Mouse (Mus musculus) hindbrain, embryonic 15.5 days (tissue): ENCODE results near the gene Dnajc30. TPM values are rescaled to one million over a fixed set of nuclear protein-coding genes. Genes with fewer than 3 reads are reported as not detected.
"Not testable (repeated sequence)": the region's sequence is repeated elsewhere in the genome, so short reads cannot be mapped to it uniquely, and the experiment has no call there.

ENCODE experiments used
- ATAC-seq: fragments of 200-750 bp; cut with Nextera tagmentation; 2 replicates; pipeline ENCODE4 v1.8.0; 2017; ENCODE audit warnings: low read depth, moderate number of reproducible peaks, moderate TSS enrichment; ENCODE audit not compliant: low FRiP score
- H3K27ac ChIP-seq: fragments of 300-500 bp; sonication (generic); replicated peaks from 2 replicates; pipeline ENCODE4 v1.5.1; 2015; ENCODE audit warnings: mild to moderate bottlenecking, inconsistent platforms
- H3K27me3 ChIP-seq: fragments of 300-500 bp; sonication (generic); 2 replicates; pipeline ENCODE4 v1.6.1; 2015; ENCODE audit warnings: control low read depth, inconsistent platforms
- H3K36me3 ChIP-seq: fragments of 300-500 bp; sonication (generic); 2 replicates; pipeline ENCODE4 v1.6.1; 2015; ENCODE audit warnings: control low read depth, inconsistent platforms
- H3K4me1 ChIP-seq: fragments of 300-500 bp; sonication (generic); replicated peaks from 2 replicates; pipeline ENCODE4 v1.6.1; 2015; ENCODE audit warnings: control low read depth, inconsistent platforms
- H3K4me2 ChIP-seq: fragments of 300-500 bp; sonication (generic); 2 replicates; pipeline ENCODE4 v1.6.1; 2015; ENCODE audit warnings: moderate library complexity, mild to moderate bottlenecking, inconsistent platforms
- H3K4me3 ChIP-seq: fragments of 300-500 bp; sonication (generic); 2 replicates; pipeline ENCODE4 v1.5.1; 2015; ENCODE audit warnings: mild to moderate bottlenecking, inconsistent platforms
- H3K9ac ChIP-seq: fragments of 300-500 bp; sonication (generic); 2 replicates; pipeline ENCODE4 v1.6.1; 2015; ENCODE audit warnings: inconsistent platforms
- H3K9me3 ChIP-seq: fragments of 300-500 bp; sonication (generic); 2 replicates; pipeline ENCODE4 v1.6.1; 2016; ENCODE audit warnings: control low read depth, inconsistent platforms
- WGBS: fragments of 180-500 bp; shearing (Covaris S2); methylation state at CpG from one replicate; pipeline ENCODE4 v1.1.7; 2015; 5-methylcytosine and 5-hydroxymethylcytosine counted together
- polyA plus RNA-seq: library from polyadenylated mRNA; unstranded; fragments of >200 nt; fragmentation: Nextera tagmentation; extraction: Ambion mirVana; gene quantifications from 2 replicates; pipeline ENCODE4 v1.2.1, GENCODE M21; 2015

The Dnajc30 gene
- polyA plus RNA-seq, 1 experiment from 2014 or later = 42.9 TPM

GRCm38 (mm10) chr5:135035608-135036359 is 28.2 kb upstream of the Dnajc30 start:
- Histone ChIP-seq H3K4me1 (no peaks in the 10 kb centered on the region), H3K9me3 (no peaks in the 10 kb centered on the region), H3K4me2 (no peak overlapping the region), H3K27ac (no peak overlapping the region), H3K9ac (no peak overlapping the region), H3K4me3 (no peak overlapping the region), H3K36me3 (peaks cover 3% of the 10 kb centered on the region; the same call in 1 of the 2 replicates), H3K27me3 (no peaks in the 10 kb centered on the region)
- no peak for ATAC-seq
- 66% methylated on average over 18 of the region's 18 CpGs for WGBS

- Histone ChIP-seq H3K4me1 (no peaks in the 10 kb centered on the region), H3K9ac (no peak overlapping the region), H3K9me3 (no peaks in the 10 kb centered on the region), H3K36me3 (peaks cover 3% of the 10 kb centered on the region; the same call in 1 of the 2 replicates), H3K4me2 (no peak overlapping the region), H3K4me3 (no peak overlapping the region), H3K27me3 (no peaks in the 10 kb centered on the region), H3K27ac (no peak overlapping the region)
- 93% methylated on average over 3 of the region's 3 CpGs for WGBS
- no peak for ATAC-seq
Observed at GRCm38 (mm10) chr5:135037946-135038345, 26.1 kb upstream of the Dnajc30 start.

- Histone ChIP-seq H3K27me3 (no peaks in the 10 kb centered on the region), H3K4me1 (no peaks in the 10 kb centered on the region), H3K4me2 (no peak overlapping the region), H3K4me3 (no peak overlapping the region), H3K27ac (no peak overlapping the region), H3K9ac (no peak overlapping the region), H3K9me3 (no peaks in the 10 kb centered on the region), H3K36me3 (peaks cover 7% of the 10 kb centered on the region; the same call in 1 of the 2 replicates)
- 87% methylated on average over 9 of the region's 9 CpGs for WGBS
- ATAC-seq = no peak
Observed at GRCm38 (mm10) chr5:135039541-135039940, 24.5 kb upstream of the Dnajc30 start.

- H3K4me2 ChIP-seq = no peak overlapping the region
- H3K9me3 ChIP-seq = no peaks in the 10 kb centered on the region
- 41% methylated on average over 6 of the region's 6 CpGs for WGBS
- H3K27ac ChIP-seq = no peak overlapping the region
- H3K4me3 ChIP-seq = no peak overlapping the region
- no peaks in the 10 kb centered on the region for H3K27me3 ChIP-seq
- no peaks in the 10 kb centered on the region for H3K4me1 ChIP-seq
- 0 out of 2 replicates have a peak, but pooled peaks have one; percentile 17 for ATAC-seq
- no peak overlapping the region for H3K9ac ChIP-seq
- peaks cover 10% of the 10 kb centered on the region; the same call in 1 of the 2 replicates for H3K36me3 ChIP-seq
Observed at GRCm38 (mm10) chr5:135040059-135040458, 23.9 kb upstream of the Dnajc30 start.

GRCm38 (mm10) chr5:135040777-135041176 is 23.2 kb upstream of the Dnajc30 start:
- peaks cover 16% of the 10 kb centered on the region; the same call in 1 of the 2 replicates for H3K36me3 ChIP-seq
- H3K27ac ChIP-seq = no peak overlapping the region
- H3K4me2 ChIP-seq = no peak overlapping the region
- no peak overlapping the region for H3K4me3 ChIP-seq
- H3K27me3 ChIP-seq = no peaks in the 10 kb centered on the region
- H3K4me1 ChIP-seq = no peaks in the 10 kb centered on the region
- ATAC-seq = no peak
- WGBS = 88% methylated on average over 11 of the region's 11 CpGs
- no peaks in the 10 kb centered on the region for H3K9me3 ChIP-seq
- no peak overlapping the region for H3K9ac ChIP-seq

GRCm38 (mm10) chr5:135042105-135042788 is 21.8 kb upstream of the Dnajc30 start:
- Histone ChIP-seq H3K9ac (no peak overlapping the region), H3K27me3 (no peaks in the 10 kb centered on the region), H3K27ac (no peak overlapping the region), H3K4me2 (no peak overlapping the region), H3K36me3 (peaks cover 25% of the 10 kb centered on the region; the same call in 1 of the 2 replicates), H3K4me3 (no peak overlapping the region), H3K9me3 (no peaks in the 10 kb centered on the region), H3K4me1 (no peaks in the 10 kb centered on the region)
- 28% methylated on average over 21 of the region's 21 CpGs for WGBS
- no peak for ATAC-seq

- 98% methylated on average over 3 of the region's 3 CpGs for WGBS
- no peak for ATAC-seq
Observed at GRCm38 (mm10) chr5:135044575-135044974, 19.4 kb upstream of the Dnajc30 start.

GRCm38 (mm10) chr5:135048539-135048938 is 15.5 kb upstream of the Dnajc30 start:
- no peaks in the 10 kb centered on the region for H3K9me3 ChIP-seq
- 95% methylated on average over 5 of the region's 5 CpGs for WGBS
- no peaks in the 10 kb centered on the region for H3K27me3 ChIP-seq
- no peak overlapping the region for H3K27ac ChIP-seq
- H3K4me2 ChIP-seq = no peak overlapping the region
- ATAC-seq = no peak
- H3K9ac ChIP-seq = no peak overlapping the region
- H3K4me3 ChIP-seq = no peak overlapping the region
- H3K4me1 ChIP-seq = no peaks in the 10 kb centered on the region
- H3K36me3 ChIP-seq = peaks cover 52% of the 10 kb centered on the region

More at GRCm38 (mm10) chr5:135044575-135044974, 19.4 kb upstream of the Dnajc30 start:
- no peak overlapping the region for H3K9ac ChIP-seq
- H3K27me3 ChIP-seq = no peaks in the 10 kb centered on the region
- H3K9me3 ChIP-seq = no peaks in the 10 kb centered on the region
- H3K36me3 ChIP-seq = peaks cover 36% of the 10 kb centered on the region
- H3K27ac ChIP-seq = no peak overlapping the region
- H3K4me1 ChIP-seq = no peaks in the 10 kb centered on the region
- H3K4me3 ChIP-seq = no peak overlapping the region
- H3K4me2 ChIP-seq = no peak overlapping the region

- H3K4me3 ChIP-seq, H3K4me2 ChIP-seq, H3K27ac ChIP-seq, ATAC-seq, H3K4me1 ChIP-seq, H3K9me3 ChIP-seq, H3K9ac ChIP-seq, H3K27me3 ChIP-seq: not testable (repeated sequence)
- peaks cover 51% of the 10 kb centered on the region for H3K36me3 ChIP-seq
- WGBS = 90% methylated on average over 6 of the region's 6 CpGs
Observed at GRCm38 (mm10) chr5:135049268-135049667, 14.7 kb upstream of the Dnajc30 start.

- no peak overlapping the region for H3K27ac ChIP-seq
- peaks cover 59% of the 10 kb centered on the region for H3K36me3 ChIP-seq
- H3K4me3 ChIP-seq = no peak overlapping the region
- H3K4me2 ChIP-seq = no peak overlapping the region
- no peaks in the 10 kb centered on the region for H3K27me3 ChIP-seq
- WGBS = 93% methylated on average over 12 of the region's 12 CpGs
- no peak for ATAC-seq
- no peak overlapping the region for H3K9ac ChIP-seq
- no peaks in the 10 kb centered on the region for H3K4me1 ChIP-seq
- no peaks in the 10 kb centered on the region for H3K9me3 ChIP-seq
Observed at GRCm38 (mm10) chr5:135053356-135053755, 10.6 kb upstream of the Dnajc30 start.

- peak; percentile 65 for ATAC-seq
- peak overlapping the region; percentile 73 for H3K27ac ChIP-seq
- H3K36me3 ChIP-seq = peaks cover 30% of the 10 kb centered on the region
- peak overlapping the region; percentile 64 for H3K9ac ChIP-seq
- peak overlapping the region; percentile 99 for H3K4me3 ChIP-seq
- H3K27me3 ChIP-seq = no peaks in the 10 kb centered on the region
- H3K4me2 ChIP-seq = peak overlapping the region; percentile 95
- under 1% methylated on average over 40 of the region's 40 CpGs for WGBS
- H3K4me1 ChIP-seq = peaks cover 25% of the 10 kb centered on the region
- H3K9me3 ChIP-seq = no peaks in the 10 kb centered on the region
Observed at GRCm38 (mm10) chr5:135064382-135064766, 372 bp downstream of the Dnajc30 start.

GRCm38 (mm10) chr5:135064909-135065446 is 976 bp downstream of the Dnajc30 start, which contains the start of gene Bud23:
TSS of gene Bud23 (minus strand) at chr5:135064959.
- H3K4me1 ChIP-seq = peaks cover 25% of the 10 kb centered on the region
- not testable (repeated sequence) for H3K9me3 ChIP-seq, H3K27me3 ChIP-seq, ATAC-seq
- H3K9ac ChIP-seq = peak within 1 kb of the TSS; percentile 64
- peak within 1 kb of the TSS; percentile 73 for H3K27ac ChIP-seq
- peak within 1 kb of the TSS; percentile 99 for H3K4me3 ChIP-seq
- peak within 1 kb of the TSS; percentile 95 for H3K4me2 ChIP-seq
- peaks cover 26% of the 10 kb centered on the region for H3K36me3 ChIP-seq
- 83% methylated on average over 9 of the region's 9 CpGs for WGBS
